Mouse (Mus musculus) heart, postnatal 10 days (tissue): ENCODE data around the gene Atxn1. TPM values are rescaled to one million over a fixed set of nuclear protein-coding genes. Genes with fewer than 3 reads are reported as not detected.

Experiments
- DNase-seq, 2 experiments: peaks; one replicate each; pipeline ENCODE4 v3.0.0; 2021
- intact Hi-C: fragments of 180-260 bp; cut with DNase I; formaldehyde crosslinking; loops from one replicate; pipeline ENCODE4 v1.15.1; 2025
- total RNA-seq, 2 experiments: library from RNA; stranded (reverse); gene quantifications; 2 replicates each; pipeline ENCODE4 v1.2.3; 2021

Atxn1 gene
- total RNA-seq, 2 experiments from 2014 or later, result 40.6 to 49.1 TPM

DNA sequence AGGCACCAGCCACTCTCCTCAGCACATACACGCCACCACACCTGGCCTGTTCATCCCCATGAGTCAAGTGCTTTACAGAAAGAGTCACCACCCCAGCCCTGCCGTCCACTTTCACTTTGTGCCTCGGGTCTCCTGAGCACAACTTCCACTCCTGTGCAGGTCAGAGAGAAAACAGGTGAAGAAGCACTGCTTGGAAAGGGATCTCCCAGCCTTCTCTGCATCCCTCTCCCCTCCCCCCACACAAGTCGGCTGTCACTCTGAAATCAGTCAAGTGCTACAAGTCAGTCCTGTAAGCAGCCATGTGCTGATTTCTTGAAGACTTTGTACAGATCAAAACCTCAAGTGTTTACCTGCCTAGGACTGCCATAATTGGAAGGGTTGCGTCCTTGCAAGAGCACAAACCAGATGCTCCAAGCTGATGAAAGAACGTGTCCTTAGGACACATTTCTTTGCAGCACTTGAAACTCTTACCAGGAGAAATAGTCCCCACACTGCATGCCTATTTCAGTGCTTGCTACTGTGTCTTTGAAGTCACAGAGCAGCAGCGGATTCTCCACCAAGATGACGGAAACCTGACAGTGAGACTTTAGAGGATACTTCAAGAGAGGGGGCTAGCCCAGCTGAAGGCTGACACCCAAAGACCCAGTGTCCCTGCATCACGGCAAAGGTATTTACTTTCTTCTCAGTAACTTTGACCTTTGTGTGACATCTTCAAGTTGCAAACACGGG lies 58.2 kb downstream of the Atxn1 start:
- DNase-seq, result no peak
- intact Hi-C loops, result no loop called here

DNA sequence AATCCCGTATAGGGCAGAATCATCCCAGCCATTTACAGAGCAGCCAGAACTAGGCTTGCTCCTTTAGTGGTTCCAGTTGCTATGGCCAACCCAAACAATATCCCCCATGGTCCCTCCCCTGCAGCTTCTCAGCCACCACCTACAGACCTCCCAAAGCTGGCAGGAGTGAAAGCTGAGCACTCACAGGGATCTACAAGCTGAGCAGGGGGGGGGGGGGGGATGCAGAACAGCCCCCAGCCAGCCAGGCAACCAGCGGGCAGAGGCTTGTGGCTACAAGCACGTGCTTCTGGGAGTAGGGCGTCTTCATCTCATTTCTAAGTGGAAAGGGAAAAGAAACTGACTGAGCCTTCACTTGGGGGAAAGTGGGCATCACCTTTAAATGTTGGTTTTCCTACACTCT lies 59.9 kb downstream of the Atxn1 start:
- intact Hi-C loops, result no loop called here
- DNase-seq, result no peak

DNA sequence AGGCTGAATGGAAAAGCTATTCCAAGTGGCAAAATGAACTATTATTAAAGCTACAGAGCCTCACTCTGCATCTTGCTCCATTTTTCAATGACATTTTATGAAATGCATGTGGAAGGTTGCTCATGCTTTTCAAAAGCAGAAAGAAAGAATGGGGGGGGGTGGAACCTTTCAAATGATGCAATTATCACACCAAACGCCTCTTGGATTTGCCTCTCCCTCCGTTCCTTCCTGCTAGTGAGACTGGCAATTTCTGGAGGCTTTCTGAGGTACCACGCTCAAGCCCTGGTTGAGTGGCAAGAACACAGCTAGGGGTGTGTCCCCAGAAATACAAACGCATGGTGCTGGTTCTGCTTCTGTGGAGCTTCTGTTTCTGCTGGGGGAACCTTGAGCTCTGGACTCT lies 60.4 kb downstream of the Atxn1 start:
- intact Hi-C loops, result no loop called here
- DNase-seq, result no peak

DNA sequence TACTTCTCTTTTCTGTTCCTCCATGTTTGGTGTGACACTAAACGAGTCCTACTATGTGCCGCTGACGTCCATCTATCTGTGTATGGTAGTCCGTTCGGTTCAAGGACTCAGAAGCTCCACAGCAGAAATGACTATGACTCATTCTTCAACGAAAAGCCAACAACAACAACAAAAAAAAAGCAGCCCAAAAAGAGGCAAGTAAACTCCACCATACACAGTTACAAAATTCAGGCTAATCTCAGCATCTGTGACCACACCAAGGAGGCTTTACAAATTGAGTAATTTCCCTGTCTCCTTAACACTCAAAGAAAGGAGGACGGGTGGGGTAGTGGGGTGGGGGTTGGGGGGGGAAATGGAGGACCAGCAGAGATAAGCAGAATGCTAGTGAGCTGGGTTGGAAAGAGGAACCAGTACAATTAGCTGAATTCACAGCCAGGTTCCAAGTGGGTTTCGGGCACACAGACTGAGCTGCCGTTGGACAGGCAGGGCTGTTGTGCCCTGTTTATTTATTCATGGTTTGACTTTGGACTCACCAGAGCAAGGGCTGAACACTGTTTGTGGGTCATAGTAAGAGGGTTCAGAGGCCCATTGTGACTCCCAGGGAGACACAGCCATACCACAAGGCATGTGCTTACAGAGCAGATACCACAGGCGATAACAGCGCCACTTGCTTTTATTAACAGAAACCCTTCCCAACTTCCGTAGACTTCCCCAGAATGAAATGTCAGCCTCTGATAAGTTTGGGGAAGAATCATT lies 61.1 kb downstream of the Atxn1 start:
- DNase-seq, result no peak
- intact Hi-C loops, result no loop called here

DNA sequence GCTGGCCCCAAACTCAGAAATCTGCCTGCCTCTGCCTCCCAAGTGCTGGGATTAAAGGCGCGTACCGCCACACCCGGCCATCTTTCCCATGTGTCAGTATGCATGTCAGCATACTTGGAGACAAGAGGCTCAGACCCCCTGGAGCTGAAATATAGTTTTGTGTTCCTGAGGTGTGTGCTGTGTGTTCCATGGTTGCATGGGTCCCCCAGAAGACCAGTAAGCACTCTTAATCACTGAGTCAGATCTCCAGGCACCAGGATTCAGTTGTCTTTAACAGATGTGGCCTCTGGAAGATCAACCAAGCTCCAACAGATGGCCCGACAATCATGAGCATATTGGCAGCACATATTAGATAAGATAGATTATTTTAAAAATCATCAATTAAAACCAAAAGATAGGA lies 62.4 kb downstream of the Atxn1 start:
- DNase-seq, result no peak
- intact Hi-C loops, result no loop called here

DNA sequence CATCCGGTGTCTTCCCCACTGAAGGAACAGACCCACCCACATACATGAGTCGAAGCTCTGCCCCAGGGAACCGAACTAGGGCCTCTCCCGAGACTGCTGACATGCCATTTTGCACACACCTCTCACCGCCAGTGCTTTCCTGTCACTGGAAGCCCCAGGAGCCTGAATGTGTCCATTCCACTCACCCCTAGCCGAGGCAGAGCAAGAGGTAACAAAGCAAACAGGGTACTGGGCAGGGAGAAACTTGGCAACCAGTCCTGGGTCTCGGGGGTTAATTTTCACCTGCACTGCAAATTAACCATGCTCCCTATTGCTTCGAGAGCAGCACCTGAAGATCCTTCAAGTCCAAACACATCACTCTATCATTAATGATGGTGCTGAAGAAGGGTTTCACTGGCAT lies 64.0 kb downstream of the Atxn1 start:
- intact Hi-C loops, result no loop called here
- DNase-seq, result no peak

DNA sequence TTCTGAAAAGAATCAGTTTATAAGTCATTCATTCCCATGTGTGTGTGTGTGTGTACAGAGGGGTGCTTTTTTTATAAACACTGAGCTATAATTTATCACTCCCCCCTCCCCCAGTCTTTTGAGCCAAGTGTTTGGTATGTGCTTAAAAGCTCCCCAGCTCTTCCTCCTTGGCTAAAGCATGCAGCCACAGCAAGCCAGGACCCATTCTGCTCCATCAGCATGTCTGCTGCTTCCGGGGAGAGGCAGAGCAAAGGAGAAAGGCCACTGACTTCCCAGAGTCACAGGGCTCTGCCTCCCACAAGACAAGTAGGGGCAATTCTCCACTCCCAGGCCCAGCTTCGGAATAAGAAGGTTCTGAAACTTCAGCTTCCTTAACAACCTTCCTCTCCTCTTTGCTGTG lies 67.2 kb downstream of the Atxn1 start:
- no peak for DNase-seq
- intact Hi-C loops, result no loop called here

DNA sequence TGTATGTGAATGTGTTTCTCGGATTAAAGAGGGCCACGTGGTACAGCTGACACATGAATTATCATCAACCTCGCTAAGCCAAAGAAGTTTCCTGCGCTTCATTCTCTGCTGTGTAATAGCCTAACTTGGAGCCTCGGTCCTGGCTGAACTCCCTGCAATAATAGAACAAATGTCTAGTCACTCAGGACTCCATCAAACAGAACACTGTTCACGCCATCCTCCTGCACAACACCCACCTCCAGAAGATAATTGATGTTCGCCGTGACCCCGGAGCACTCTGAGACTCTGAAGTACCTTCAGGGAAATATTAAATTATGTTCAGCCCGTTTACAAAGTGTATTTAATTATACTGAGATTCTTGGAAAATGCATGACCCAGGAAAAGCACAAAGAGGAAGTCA lies 70.0 kb downstream of the Atxn1 start:
- DNase-seq, result no peak
- intact Hi-C loops, result no loop called here

DNA sequence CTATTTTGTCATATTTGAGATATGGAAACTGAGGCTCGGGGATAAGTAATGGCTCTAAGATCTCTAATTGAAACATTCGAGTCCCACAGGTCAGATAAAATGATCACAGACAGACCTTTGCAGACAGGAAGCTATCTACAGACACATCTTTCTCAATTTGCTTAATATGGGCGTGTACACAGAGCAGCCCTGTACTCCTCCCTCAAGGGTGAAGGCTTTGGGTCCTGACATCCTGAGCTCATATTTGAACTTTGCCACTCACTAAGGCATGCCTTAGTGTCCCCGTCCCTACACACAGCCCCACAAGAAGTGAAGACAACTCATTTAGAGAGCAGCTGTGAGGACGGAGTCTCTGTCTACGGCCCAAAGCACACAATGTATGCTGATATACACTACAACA lies 70.6 kb downstream of the Atxn1 start:
- intact Hi-C loops, result no loop called here
- no peak for DNase-seq

DNA sequence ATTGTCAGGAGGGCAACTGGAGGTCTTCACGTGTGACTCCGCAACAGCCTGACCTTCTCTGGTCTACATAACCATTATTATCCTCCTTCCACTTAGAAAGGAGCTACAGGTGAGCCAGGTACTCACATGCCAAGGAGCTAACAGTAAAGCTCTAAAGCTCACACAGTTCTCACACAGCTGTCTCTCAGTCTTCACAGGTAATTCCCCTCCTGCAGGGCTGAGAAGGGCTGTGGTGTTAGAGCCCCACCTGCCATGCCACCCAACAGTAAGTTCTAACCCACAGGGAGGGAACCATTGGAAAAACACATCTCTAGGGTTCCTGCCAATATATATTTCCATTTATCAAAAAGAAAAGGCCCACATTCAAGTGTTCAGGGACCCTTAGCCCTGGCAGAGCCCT lies 73.7 kb downstream of the Atxn1 start:
- intact Hi-C loops, result no loop called here
- DNase-seq, result no peak

DNA sequence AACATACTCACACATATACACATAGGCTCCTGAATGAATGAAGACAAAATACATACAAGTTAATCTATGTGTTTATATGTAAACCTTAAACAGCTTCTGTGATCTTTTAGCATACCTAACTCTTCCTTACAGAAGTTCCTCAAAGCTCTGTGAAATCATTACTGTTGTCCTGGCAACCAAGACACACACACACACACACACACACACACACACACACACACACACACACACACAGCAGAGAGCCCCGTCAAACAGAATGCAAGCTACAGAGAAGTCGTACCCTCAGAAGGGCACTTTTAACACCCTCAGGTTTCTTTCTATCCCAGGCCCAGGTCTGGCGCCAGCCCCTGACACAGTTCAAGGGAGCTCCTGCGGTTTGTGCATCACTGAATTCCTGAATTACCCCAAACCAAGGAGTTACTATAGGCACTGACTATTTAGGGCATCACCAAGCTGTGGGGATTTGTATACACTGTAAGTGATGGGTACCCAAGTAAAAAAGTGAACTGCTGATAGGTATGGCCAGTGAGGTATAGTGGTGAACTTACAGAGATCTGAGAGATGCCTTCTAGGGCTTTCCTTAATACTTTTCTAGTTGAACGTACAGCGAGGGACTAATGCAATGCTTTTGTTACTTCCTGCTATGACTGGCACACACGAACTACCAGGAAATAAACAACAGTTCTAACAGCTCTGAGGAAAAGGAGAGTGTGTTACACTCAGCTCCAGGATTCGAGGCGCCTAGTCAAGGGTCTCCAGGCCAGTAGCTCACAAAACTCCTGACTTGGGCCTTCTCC lies 75.7 kb downstream of the Atxn1 start:
- intact Hi-C loops, result no loop called here
- DNase-seq, result no peak

DNA sequence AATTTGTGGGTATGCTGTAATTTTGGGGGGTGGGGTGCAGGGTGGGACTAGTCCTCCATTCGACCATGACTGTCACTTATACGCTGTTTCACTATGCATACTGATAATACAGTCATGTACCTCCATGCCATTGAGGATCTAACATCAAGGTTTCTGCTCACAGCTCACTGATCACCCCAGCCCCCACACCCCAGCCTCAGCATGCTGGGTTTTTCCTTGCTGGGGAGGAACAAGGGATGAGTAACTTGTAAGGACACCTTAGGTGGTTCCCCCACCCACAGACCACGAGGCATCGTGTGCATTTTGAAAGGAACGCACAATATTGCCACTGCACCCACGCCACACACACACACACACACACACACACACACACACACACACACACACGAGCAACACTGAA lies 79.9 kb downstream of the Atxn1 start:
- intact Hi-C loops, result no loop called here
- DNase-seq, result no peak

DNA sequence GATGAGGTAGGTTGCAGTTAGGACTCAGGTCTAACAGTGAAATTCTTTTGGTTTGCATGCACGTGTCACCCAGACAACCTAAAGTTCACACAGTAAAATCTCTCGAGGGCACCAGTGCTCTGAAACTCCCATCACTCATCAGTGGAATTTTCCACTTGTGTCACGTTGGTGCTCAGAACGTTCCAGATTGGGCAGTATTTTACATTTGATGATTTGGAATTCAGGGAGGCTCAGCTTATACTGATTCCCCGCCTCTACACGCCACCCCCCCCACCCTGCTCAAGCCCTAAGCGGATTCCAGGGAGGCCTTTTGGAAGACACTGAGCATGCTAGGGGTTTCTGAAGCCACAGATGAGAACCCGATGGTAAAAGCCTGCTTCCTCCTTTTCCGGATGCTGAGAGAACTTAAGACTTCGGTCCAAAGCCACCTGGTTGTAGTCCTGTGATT lies 81.0 kb downstream of the Atxn1 start:
- intact Hi-C loops, result no loop called here
- no peak for DNase-seq

DNA sequence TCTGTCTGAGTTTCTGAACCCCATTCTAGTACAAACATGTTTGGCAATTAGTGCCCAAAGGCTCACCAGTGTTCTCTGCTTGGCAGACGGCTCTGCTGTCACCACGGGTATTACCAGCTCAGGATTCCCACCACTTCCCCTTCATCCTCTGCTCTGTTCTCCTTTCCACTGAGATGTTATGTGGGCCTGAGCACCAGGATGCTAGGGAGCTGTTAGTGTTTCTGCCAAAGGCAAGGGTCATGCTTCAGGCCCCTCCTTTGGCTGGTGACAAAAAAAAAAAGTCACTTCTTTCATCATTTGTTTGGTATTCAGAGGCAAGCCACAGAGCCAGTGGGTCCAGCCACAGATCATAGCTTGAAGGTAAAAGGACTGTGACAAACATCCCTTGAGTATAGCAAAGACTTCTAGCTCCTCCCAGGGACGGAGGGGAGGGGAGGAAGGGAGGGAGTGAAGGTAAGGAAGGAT lies 81.8 kb downstream of the Atxn1 start:
- DNase-seq, result no peak
- intact Hi-C loops, result no loop called here

DNA sequence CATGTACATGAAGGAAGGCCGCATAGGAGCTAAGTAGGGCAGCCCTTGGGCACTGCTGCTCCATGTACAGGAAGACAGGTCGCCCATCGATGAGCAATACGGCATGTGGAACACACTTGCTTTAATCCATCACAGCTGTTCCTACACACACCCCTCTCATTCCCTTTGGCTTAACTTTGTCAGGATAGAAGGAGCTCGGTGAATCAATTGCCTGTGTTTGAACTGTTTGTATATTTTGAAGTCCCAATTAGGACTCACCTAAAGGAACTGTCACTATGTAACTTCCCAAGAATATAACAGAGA lies 84.3 kb downstream of the Atxn1 start:
- intact Hi-C loops, result no loop called here
- no peak for DNase-seq

DNA sequence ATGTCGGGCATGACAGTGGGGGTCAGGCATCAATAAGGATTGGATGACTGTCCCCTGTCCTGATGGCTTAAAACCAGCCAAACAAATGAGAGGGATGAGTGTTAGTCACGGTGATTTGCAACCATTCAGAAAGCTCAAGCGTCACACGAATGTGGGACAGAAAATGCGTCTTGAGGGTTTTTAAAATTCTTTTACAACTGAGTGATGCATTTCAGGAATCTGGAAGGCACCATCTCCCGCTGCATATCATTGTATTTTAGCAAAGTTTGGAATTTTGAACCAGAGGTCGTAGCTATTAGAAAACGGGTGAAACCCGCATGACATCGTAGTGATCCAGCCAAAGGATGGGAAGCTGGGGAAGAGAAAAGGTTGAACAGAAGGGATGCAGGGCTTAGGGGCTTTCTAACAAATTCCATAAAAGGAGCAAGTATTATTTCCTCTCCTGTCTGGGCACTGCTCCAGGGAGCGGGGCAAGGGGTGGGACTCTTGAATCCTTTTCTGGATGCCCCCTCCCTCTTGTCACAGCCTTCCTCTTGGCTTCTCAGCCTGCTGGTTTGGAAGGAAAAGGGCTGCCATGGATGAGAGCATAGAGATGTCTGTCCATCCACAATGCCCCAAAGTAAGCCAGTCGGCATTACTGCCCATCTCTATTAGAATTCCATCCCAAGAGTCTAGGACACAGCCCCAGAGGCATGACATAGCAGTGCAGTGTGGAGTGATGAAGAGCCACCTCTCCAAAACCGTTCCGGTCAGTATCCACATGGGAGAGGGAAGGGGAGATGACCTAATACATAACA lies 84.9 kb downstream of the Atxn1 start:
- intact Hi-C loops, result no loop called here
- DNase-seq, result peak in 1 of 2 experiments; percentile 23

DNA sequence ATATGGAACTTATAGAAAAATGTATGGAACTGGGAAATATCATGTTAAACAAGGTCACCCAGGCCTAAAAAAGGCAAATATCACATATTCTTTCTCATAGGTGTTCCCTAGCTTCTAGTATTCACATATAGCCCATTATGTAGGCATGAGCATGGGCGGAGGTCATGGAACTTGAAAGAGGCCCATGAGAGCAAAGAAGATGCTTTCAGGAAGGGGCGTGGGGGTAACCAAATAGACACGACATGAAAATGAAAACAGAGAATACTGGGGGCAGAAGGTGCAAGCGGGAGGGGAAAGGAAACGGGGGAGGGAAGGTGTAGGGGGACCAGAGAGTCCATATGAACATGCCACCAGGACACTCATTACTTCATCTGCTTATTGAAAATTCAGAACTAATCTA lies 87.9 kb downstream of the Atxn1 start:
- intact Hi-C loops, result no loop called here

DNA sequence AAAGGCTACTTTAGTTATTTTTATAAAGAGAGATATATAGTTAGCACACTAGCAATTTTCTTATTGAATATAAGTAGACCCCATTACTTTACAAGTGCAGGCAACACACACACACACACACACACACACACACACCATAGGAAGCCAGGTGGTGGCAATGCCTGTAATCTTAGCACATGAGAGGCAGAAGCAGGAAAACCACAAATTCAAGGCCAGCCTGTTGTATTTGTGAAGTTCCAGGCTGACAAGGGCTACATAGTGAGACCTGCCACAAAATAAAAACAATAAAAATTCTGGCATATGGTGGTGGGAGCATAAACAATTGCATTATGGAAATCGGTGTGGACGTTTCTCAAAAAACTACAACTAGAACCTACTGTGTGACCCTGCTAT lies 88.4 kb downstream of the Atxn1 start:
- no peak for DNase-seq
- intact Hi-C loops, result no loop called here

More for the DNA sequence above, 87.9 kb downstream of the Atxn1 start:
- DNase-seq, result no peak

DNA sequence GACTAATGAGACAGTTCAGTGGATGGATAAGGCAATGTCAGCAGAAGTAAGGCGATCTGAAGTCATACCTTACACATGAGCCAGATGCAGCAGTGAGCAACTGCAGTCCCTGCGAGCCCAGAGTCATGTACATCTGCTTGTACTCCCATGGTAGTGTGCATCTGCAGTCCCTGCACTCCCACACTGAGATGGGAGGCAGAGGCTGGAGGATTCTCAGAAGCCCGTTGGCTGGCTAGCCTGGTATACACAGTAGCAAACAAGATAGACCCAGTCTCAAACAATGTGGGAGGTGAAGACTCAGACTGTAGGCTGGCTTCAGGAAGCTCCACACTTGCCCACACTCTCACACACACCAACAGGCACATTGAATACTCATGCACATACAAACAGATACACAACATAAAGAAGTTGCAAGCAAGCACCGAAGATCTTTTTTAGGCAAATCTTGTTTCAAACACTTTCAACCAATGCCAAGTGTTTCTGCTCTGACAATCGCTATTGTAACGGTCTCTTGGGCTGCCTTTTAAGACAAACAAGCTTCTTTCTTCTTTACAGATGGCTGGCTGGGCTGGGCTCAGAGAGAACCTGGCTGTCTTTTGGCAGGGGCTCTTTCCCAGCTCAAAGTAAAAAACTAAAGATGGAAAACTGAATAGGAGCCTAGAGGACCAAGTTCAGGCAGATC lies 89.0 kb downstream of the Atxn1 start:
- DNase-seq, result no peak
- intact Hi-C loops, result no loop called here

DNA sequence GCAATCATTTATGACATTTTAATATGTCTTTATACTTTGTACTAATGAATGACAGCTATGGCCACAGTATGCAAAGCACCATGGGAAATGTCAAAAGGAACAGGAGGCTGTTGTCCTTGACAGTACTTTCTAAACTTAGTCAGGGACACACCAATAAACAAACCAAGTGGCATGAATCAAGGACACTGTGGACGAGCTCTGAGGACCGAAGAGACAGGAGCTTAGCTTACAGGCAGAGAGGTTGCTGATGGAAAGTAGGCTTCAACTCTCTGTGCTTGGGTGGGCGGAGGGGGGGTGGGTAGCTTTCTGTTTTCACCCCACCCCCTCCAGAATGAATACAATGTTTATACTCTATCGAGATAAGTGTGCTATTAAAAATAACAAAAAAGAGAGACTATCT lies 90.6 kb downstream of the Atxn1 start:
- DNase-seq, result no peak
- intact Hi-C loops, result no loop called here
